Mouse (Mus musculus): Measurements from ENCODE around the gene Vmn1r3. TPM values are rescaled to one million over a fixed set of nuclear protein-coding genes. Genes with fewer than 3 reads are reported as not detected.
"Not testable (repeated sequence)": the region's sequence is repeated elsewhere in the genome, so short reads cannot be mapped to it uniquely, and the experiment has no call there.

Gene Vmn1r3
- total RNA-seq, 1 experiment = not detected

GRCm38 (mm10) chr4:3227751-3228150, 42.6 kb upstream of the Vmn1r3 start:
- no peaks in the 10 kb centered on the region for H3K4me1 ChIP-seq (ENCODE audit: control insufficient read depth in 2 of 2, insufficient read depth in 2 of 2, low read length in 2 of 2, poor library complexity in 1 of 2)
- DNase-seq (ENCODE audit: low read depth, low spot score) = no peak
- no peak for TF ChIP-seq MAFK (IDR thresholded peaks at IDR 0.05; ENCODE audit: insufficient read depth, low read depth, low read length)
- TF ChIP-seq HCFC1 (IDR thresholded peaks at IDR 0.05; ENCODE audit: borderline replicate concordance, insufficient read depth, low read length) = no peak
- TF ChIP-seq ZC3H11A (IDR thresholded peaks at IDR 0.05; ENCODE audit: borderline replicate concordance, low read depth, low read length) = no peak
- no peak for TF ChIP-seq CHD2 (IDR thresholded peaks at IDR 0.05; ENCODE audit: low read depth, low read length)
- no peak for TF ChIP-seq ZNF384 (IDR thresholded peaks at IDR 0.05; ENCODE audit: low read depth, low read length)
- no peak overlapping the region for H3K9ac ChIP-seq (ENCODE audit: insufficient read depth, low read depth, low read length, poor library complexity, severe bottlenecking)
- no peak overlapping the region for H3K4me3 ChIP-seq (ENCODE audit: insufficient read depth in 1 of 2, low read depth in 1 of 2, low read length in 2 of 2, poor library complexity in 1 of 2, severe bottlenecking in 1 of 2)
- H3K9me3 ChIP-seq (ENCODE audit: control insufficient read depth, insufficient read depth, low read depth, low read length) = no peaks in the 10 kb centered on the region; the same call in 1 of the 2 replicates
- in situ Hi-C loops (cut with MboI; ENCODE audit: low sequenced_read_pairs in 2 of 2, unreplicated experiment in 2 of 2) = no loop called here
- H3K36me3 ChIP-seq (ENCODE audit: control insufficient read depth, insufficient read depth, low read length, poor library complexity, severe bottlenecking) = no peaks in the 10 kb centered on the region
- H3K27ac ChIP-seq (ENCODE audit: insufficient read depth, low read depth, low read length, poor library complexity, severe bottlenecking) = no peak overlapping the region

- no peak for DNase-seq (ENCODE audit: low read depth, low spot score)
- Histone ChIP-seq H3K4me1 (ENCODE audit: control insufficient read depth in 2 of 2, insufficient read depth in 2 of 2, low read length in 2 of 2, poor library complexity in 1 of 2) (no peaks in the 10 kb centered on the region), H3K4me3 (ENCODE audit: insufficient read depth in 1 of 2, low read depth in 1 of 2, low read length in 2 of 2, poor library complexity in 1 of 2, severe bottlenecking in 1 of 2) (no peak overlapping the region), H3K9ac (ENCODE audit: insufficient read depth, low read depth, low read length, poor library complexity, severe bottlenecking) (no peak overlapping the region), H3K36me3 (ENCODE audit: control insufficient read depth, insufficient read depth, low read length, poor library complexity, severe bottlenecking) (no peaks in the 10 kb centered on the region), H3K9me3 (ENCODE audit: control insufficient read depth, insufficient read depth, low read depth, low read length) (no peaks in the 10 kb centered on the region; the same call in 1 of the 2 replicates), H3K27ac (ENCODE audit: insufficient read depth, low read depth, low read length, poor library complexity, severe bottlenecking) (no peak overlapping the region)
- TF ChIP-seq MAFK (IDR thresholded peaks at IDR 0.05; ENCODE audit: insufficient read depth, low read depth, low read length) (no peak), HCFC1 (IDR thresholded peaks at IDR 0.05; ENCODE audit: borderline replicate concordance, insufficient read depth, low read length) (no peak), CHD2 (IDR thresholded peaks at IDR 0.05; ENCODE audit: low read depth, low read length) (no peak), ZC3H11A (IDR thresholded peaks at IDR 0.05; ENCODE audit: borderline replicate concordance, low read depth, low read length) (no peak), ZNF384 (IDR thresholded peaks at IDR 0.05; ENCODE audit: low read depth, low read length) (no peak)
- in situ Hi-C loops (cut with MboI; ENCODE audit: low sequenced_read_pairs in 2 of 2, unreplicated experiment in 2 of 2) = no loop called here
Measured at GRCm38 (mm10) chr4:3226488-3226887, 41.3 kb upstream of the Vmn1r3 start.

DNA sequence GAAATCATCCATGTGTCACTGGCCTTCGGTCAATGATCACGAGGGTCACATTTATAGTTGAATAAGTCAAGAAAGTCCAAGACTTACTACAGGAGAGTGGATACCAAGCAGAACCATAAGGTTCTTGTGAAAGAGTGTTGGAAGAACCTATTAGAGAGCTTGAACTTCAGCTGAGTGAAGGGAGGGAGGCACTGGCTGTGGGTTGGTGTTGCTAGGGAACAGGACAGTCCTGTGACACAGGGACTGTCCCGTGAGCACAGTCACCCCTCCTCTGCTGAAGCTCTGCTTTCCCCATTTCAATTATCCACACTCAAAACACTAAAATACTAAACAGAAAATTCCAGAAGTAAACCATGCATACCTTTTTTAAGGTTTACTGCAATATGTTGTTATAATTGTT, 40.3 kb upstream of the Vmn1r3 start:
- H3K36me3 ChIP-seq (ENCODE audit: control insufficient read depth, insufficient read depth, low read length, poor library complexity, severe bottlenecking); DNase-seq (ENCODE audit: low read depth, low spot score); in situ Hi-C loops (cut with MboI; ENCODE audit: low sequenced_read_pairs in 2 of 2, unreplicated experiment in 2 of 2); H3K4me1 ChIP-seq (ENCODE audit: control insufficient read depth in 2 of 2, insufficient read depth in 2 of 2, low read length in 2 of 2, poor library complexity in 1 of 2); H3K9ac ChIP-seq (ENCODE audit: insufficient read depth, low read depth, low read length, poor library complexity, severe bottlenecking); H3K4me3 ChIP-seq (ENCODE audit: insufficient read depth in 1 of 2, low read depth in 1 of 2, low read length in 2 of 2, poor library complexity in 1 of 2, severe bottlenecking in 1 of 2); H3K9me3 ChIP-seq (ENCODE audit: control insufficient read depth, insufficient read depth, low read depth, low read length); H3K27ac ChIP-seq (ENCODE audit: insufficient read depth, low read depth, low read length, poor library complexity, severe bottlenecking): not testable (repeated sequence)

GRCm38 (mm10) chr4:3224848-3225247, 39.7 kb upstream of the Vmn1r3 start:
- H3K36me3 ChIP-seq (ENCODE audit: control insufficient read depth, insufficient read depth, low read length, poor library complexity, severe bottlenecking); H3K9ac ChIP-seq (ENCODE audit: insufficient read depth, low read depth, low read length, poor library complexity, severe bottlenecking); in situ Hi-C loops (cut with MboI; ENCODE audit: low sequenced_read_pairs in 2 of 2, unreplicated experiment in 2 of 2); H3K4me3 ChIP-seq (ENCODE audit: insufficient read depth in 1 of 2, low read depth in 1 of 2, low read length in 2 of 2, poor library complexity in 1 of 2, severe bottlenecking in 1 of 2); H3K9me3 ChIP-seq (ENCODE audit: control insufficient read depth, insufficient read depth, low read depth, low read length); DNase-seq (ENCODE audit: low read depth, low spot score); H3K4me1 ChIP-seq (ENCODE audit: control insufficient read depth in 2 of 2, insufficient read depth in 2 of 2, low read length in 2 of 2, poor library complexity in 1 of 2); H3K27ac ChIP-seq (ENCODE audit: insufficient read depth, low read depth, low read length, poor library complexity, severe bottlenecking): not testable (repeated sequence)

DNA sequence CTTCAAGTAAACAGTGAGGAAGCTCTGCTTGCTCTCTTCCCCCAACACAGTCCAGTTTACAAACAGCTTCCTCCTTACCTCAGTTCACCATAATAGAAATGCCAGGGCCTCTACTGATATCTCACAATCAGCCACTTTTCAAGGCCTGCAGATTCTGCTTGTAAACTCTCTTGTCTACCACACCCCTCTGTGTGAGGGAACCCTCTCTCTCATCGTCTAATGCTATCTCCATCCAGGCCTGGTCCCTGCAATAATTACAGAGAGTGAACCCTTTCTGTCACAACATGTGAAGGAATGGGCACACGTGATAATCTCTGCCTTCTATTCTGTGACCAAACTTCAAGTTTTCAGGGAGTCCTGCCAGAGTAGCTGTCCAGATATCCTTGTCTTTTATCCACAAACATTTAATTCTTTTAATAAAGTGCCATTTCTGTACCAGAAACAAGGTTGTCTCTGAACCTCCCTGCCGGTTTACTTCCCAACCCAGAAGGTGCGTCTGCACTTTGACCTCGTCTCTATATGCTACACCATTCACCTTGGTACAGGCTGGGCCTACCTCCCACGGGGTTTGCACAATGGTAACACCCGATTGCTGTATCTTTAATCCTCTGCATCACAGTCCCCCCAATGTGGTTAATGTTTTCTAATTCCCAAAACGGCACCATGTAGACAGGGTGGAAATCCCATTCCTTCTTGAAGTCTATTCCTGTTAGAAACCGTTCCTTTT, 38.5 kb upstream of the Vmn1r3 start:
- H3K27ac ChIP-seq (ENCODE audit: insufficient read depth, low read depth, low read length, poor library complexity, severe bottlenecking); H3K4me3 ChIP-seq (ENCODE audit: insufficient read depth in 1 of 2, low read depth in 1 of 2, low read length in 2 of 2, poor library complexity in 1 of 2, severe bottlenecking in 1 of 2); in situ Hi-C loops (cut with MboI; ENCODE audit: low sequenced_read_pairs in 2 of 2, unreplicated experiment in 2 of 2); H3K36me3 ChIP-seq (ENCODE audit: control insufficient read depth, insufficient read depth, low read length, poor library complexity, severe bottlenecking); H3K9ac ChIP-seq (ENCODE audit: insufficient read depth, low read depth, low read length, poor library complexity, severe bottlenecking); H3K4me1 ChIP-seq (ENCODE audit: control insufficient read depth in 2 of 2, insufficient read depth in 2 of 2, low read length in 2 of 2, poor library complexity in 1 of 2); H3K9me3 ChIP-seq (ENCODE audit: control insufficient read depth, insufficient read depth, low read depth, low read length); DNase-seq (ENCODE audit: low read depth, low spot score): not testable (repeated sequence)

DNA sequence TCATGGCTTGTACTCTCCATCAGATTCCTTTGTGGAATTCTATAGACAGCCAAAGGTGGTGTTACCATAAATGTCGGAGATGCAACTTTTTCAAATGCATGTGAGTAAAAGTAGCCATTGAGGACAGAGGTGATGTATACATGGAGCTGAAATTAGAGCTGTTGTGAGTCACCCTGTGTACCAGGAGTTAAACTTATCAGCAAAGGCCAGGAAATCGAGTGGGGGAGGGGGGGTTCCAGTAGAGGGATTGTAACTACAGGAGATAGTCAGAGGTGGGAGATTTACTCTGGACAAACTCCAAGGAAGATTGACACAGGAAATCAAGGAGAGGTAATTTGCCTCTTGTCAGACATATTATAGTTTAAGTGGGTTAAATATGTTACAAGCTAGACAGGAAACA, 31.2 kb upstream of the Vmn1r3 start:
- H3K36me3 ChIP-seq (ENCODE audit: control insufficient read depth, insufficient read depth, low read length, poor library complexity, severe bottlenecking); H3K27ac ChIP-seq (ENCODE audit: insufficient read depth, low read depth, low read length, poor library complexity, severe bottlenecking); H3K4me1 ChIP-seq (ENCODE audit: control insufficient read depth in 2 of 2, insufficient read depth in 2 of 2, low read length in 2 of 2, poor library complexity in 1 of 2); H3K9ac ChIP-seq (ENCODE audit: insufficient read depth, low read depth, low read length, poor library complexity, severe bottlenecking); H3K9me3 ChIP-seq (ENCODE audit: control insufficient read depth, insufficient read depth, low read depth, low read length); in situ Hi-C loops (cut with MboI; ENCODE audit: low sequenced_read_pairs in 2 of 2, unreplicated experiment in 2 of 2); DNase-seq (ENCODE audit: low read depth, low spot score); H3K4me3 ChIP-seq (ENCODE audit: insufficient read depth in 1 of 2, low read depth in 1 of 2, low read length in 2 of 2, poor library complexity in 1 of 2, severe bottlenecking in 1 of 2): not testable (repeated sequence)

DNA sequence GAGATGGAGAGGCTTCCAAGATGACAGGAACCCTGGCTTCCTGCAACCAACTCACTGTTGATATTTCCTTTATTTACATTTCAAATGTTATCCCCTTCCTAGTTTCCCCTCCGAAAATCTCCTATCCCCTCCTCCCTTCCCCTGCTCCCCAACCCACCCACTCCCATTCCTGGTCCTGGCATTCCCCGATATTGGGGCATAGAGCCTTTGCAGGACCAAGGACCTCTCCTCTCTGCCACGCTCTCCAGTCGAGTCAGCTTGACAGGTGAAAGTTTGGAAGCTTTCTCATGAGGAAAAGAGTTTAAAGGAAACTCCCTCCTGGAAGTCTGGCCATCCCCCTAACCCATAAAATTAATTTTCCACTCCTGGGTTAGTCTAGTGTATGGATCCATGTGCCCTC, 28.2 kb upstream of the Vmn1r3 start:
- H3K36me3 ChIP-seq (ENCODE audit: control insufficient read depth, insufficient read depth, low read length, poor library complexity, severe bottlenecking); H3K4me1 ChIP-seq (ENCODE audit: control insufficient read depth in 2 of 2, insufficient read depth in 2 of 2, low read length in 2 of 2, poor library complexity in 1 of 2); DNase-seq (ENCODE audit: low read depth, low spot score); H3K9me3 ChIP-seq (ENCODE audit: control insufficient read depth, insufficient read depth, low read depth, low read length); H3K9ac ChIP-seq (ENCODE audit: insufficient read depth, low read depth, low read length, poor library complexity, severe bottlenecking); H3K4me3 ChIP-seq (ENCODE audit: insufficient read depth in 1 of 2, low read depth in 1 of 2, low read length in 2 of 2, poor library complexity in 1 of 2, severe bottlenecking in 1 of 2); in situ Hi-C loops (cut with MboI; ENCODE audit: low sequenced_read_pairs in 2 of 2, unreplicated experiment in 2 of 2); H3K27ac ChIP-seq (ENCODE audit: insufficient read depth, low read depth, low read length, poor library complexity, severe bottlenecking): not testable (repeated sequence)

Data from ES-E14 (cell line).